Mouse (Mus musculus): ENCODE results near the gene Nanog.

DNA sequence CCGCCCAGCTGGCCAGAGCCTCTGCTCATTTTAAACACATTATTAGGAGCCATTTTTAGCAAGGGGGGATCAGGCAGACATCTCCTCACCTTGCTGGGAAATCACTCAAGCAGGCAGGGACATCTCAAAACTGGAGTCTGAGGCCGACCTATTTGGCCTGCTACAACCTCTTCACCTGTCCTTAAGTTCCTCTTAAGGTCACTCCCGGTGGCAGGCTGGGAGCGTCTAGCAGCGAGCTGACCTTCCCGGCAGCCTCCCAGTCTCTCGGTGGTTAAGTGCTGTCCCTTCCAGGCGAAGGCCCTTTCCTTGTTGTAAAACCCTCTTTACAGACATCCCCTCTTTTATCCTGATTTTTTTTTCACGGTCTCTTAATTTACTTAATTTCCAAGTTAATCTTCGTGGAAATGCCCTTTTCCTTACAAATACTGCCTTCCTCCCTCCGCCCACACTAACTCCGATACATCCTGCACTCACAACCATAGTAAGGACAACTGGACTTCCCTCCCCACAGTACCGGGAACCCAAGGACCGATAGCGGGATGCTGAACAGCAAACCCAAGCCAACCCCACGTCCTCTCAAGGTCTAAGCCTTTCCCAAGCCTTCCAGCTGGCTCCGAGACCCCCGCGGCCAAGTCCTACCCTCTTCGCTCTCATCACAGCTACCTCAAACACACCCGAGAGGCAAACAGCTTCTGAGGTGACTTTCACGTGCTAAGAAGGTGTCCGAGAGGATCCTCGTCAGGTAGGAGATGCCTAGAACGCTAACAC is 34.4 kb downstream of the Nanog start:
- no peak for TF ChIP-seq POLR2A (IDR thresholded peaks at IDR 0.05; ENCODE audit: borderline replicate concordance, extremely low read depth, low read depth, low read length)
- no peak for TF ChIP-seq CTCF (IDR thresholded peaks at IDR 0.05; ENCODE audit: insufficient read depth, low read length)

Measured in lung, adult 2 months (tissue).